Mouse (Mus musculus): ENCODE data around the gene Chmp6. TPM values are rescaled to one million over a fixed set of nuclear protein-coding genes. Genes with fewer than 3 reads are reported as not detected.

Gene Chmp6
- polyA plus RNA-seq, 1 experiment from 2014 or later: 100 TPM

DNA sequence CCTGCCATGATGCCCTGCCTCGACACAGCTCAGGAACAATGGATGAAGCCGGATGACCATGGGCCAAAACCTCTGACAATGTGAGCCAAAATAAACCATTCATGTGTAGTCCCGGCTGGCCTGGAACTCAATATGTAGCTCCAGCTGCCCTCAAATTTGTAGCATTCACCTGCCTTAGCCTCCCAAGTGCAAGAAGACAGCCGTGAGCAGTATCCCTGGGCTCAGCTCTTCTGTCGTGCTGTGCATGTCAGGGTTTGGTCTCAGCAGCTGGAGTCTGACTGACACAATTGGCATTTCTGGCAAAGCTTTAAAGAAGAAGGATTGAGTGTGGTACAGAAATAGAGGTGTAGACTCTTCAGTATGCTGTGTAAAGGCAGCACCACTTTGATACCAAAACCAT is 33.7 kb upstream of the Chmp6 start:
- H3K9me3 ChIP-seq (ENCODE audit: control insufficient read depth, low read length): no peaks in the 10 kb centered on the region
- no peak overlapping the region for H3K27ac ChIP-seq (replicated peaks; ENCODE audit: low read depth, low read length)
- H3K4me3 ChIP-seq (replicated peaks; ENCODE audit: low read depth, low read length): no peak overlapping the region
- DNase-seq (no peak), ATAC-seq (ENCODE audit: low FRiP score, low TSS enrichment) (no peak)
- no peak overlapping the region for H3K4me2 ChIP-seq (ENCODE audit: low read length)
- no peaks in the 10 kb centered on the region for H3K27me3 ChIP-seq (ENCODE audit: control insufficient read depth, insufficient read depth, low read length)
- H3K4me1 ChIP-seq (ENCODE audit: control insufficient read depth, insufficient read depth, low read length): no peaks in the 10 kb centered on the region
- H3K9ac ChIP-seq (replicated peaks; ENCODE audit: low read length): no peak overlapping the region
- peaks cover 35% of the 10 kb centered on the region for H3K36me3 ChIP-seq (ENCODE audit: control insufficient read depth, insufficient read depth, low read length)
- WGBS: 92% methylated on average over 5 of the region's 5 CpGs

- ATAC-seq (ENCODE audit: low FRiP score, low TSS enrichment) (no peak), DNase-seq (no peak)
- Histone ChIP-seq H3K4me2 (ENCODE audit: low read length) (no peak overlapping the region), H3K27me3 (ENCODE audit: control insufficient read depth, insufficient read depth, low read length) (no peaks in the 10 kb centered on the region), H3K27ac (replicated peaks; ENCODE audit: low read depth, low read length) (no peak overlapping the region), H3K36me3 (ENCODE audit: control insufficient read depth, insufficient read depth, low read length) (peaks cover 49% of the 10 kb centered on the region), H3K4me1 (ENCODE audit: control insufficient read depth, insufficient read depth, low read length) (no peaks in the 10 kb centered on the region), H3K9ac (replicated peaks; ENCODE audit: low read length) (no peak overlapping the region), H3K9me3 (ENCODE audit: control insufficient read depth, low read length) (no peaks in the 10 kb centered on the region), H3K4me3 (replicated peaks; ENCODE audit: low read depth, low read length) (no peak overlapping the region)
- WGBS: 88% methylated on average over 2 of the region's 2 CpGs
These were observed 29.6 kb upstream of the Chmp6 start for GRCm38 (mm10) chr11:119883646-119884045.

DNA sequence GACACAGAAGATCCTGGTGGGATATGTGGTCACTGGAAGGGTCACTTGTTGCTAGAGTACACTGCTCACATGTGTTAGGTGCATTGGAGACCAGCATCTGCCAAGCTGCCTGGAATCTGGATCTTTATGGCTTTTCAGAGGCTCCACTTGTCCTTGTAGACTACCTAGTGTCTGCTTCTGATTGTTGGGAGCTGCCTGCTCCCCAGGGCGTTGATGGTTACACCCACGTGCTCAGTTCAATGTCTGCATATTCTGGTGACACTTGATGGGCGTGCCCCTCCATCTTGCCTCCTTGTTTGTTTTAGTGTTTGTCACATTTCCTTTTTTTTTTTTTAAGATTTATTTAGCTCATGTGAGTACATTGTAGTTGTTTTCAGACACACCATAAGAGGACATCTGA is 23.3 kb upstream of the Chmp6 start:
- WGBS: 97% methylated on average over 3 of the region's 3 CpGs
- no peaks in the 10 kb centered on the region for H3K9me3 ChIP-seq (ENCODE audit: control insufficient read depth, low read length)
- peaks cover 73% of the 10 kb centered on the region for H3K36me3 ChIP-seq (ENCODE audit: control insufficient read depth, insufficient read depth, low read length)
- no peak overlapping the region for H3K4me3 ChIP-seq (replicated peaks; ENCODE audit: low read depth, low read length)
- no peaks in the 10 kb centered on the region for H3K27me3 ChIP-seq (ENCODE audit: control insufficient read depth, insufficient read depth, low read length)
- no peak for DNase-seq
- ATAC-seq (ENCODE audit: low FRiP score, low TSS enrichment): no peak
- no peak overlapping the region for H3K9ac ChIP-seq (replicated peaks; ENCODE audit: low read length)
- H3K27ac ChIP-seq (replicated peaks; ENCODE audit: low read depth, low read length): no peak overlapping the region
- no peaks in the 10 kb centered on the region for H3K4me1 ChIP-seq (ENCODE audit: control insufficient read depth, insufficient read depth, low read length)
- no peak overlapping the region for H3K4me2 ChIP-seq (ENCODE audit: low read length)

DNA sequence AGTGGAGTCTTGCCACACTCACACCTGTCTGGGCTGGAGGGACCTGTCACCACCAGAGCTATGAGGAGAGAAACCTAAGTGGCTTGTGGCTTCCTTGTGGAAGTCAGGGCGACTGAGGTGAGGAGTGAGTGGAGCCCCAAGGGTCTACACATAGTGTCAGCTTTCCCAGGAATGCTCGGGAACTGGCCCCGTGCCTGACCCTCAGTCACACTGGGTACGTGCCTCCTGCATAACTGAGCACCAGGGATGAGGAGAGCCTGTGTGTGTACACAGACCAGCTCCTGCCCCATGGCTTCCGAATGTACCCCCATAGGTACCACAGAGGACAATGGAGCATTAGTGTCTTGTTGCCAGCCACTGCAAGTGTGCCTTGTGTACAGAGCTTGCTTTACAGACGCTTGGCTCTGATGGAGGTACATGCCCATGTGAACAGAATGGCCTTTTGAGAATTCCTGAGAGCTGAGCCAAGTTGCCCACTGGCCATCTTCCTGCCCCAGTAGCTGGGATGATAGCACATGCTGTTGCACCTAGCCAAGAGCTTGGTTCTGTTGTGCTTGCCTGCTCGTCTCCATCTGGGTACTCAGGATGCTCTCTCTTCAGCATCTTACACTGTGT is 21.5 kb upstream of the Chmp6 start:
- ATAC-seq (ENCODE audit: low FRiP score, low TSS enrichment) (no peak), DNase-seq (no peak)
- Histone ChIP-seq H3K9ac (replicated peaks; ENCODE audit: low read length) (no peak overlapping the region), H3K4me3 (replicated peaks; ENCODE audit: low read depth, low read length) (no peak overlapping the region), H3K27ac (replicated peaks; ENCODE audit: low read depth, low read length) (no peak overlapping the region), H3K9me3 (ENCODE audit: control insufficient read depth, low read length) (no peaks in the 10 kb centered on the region), H3K4me2 (ENCODE audit: low read length) (no peak overlapping the region), H3K27me3 (ENCODE audit: control insufficient read depth, insufficient read depth, low read length) (no peaks in the 10 kb centered on the region), H3K36me3 (ENCODE audit: control insufficient read depth, insufficient read depth, low read length) (peaks cover 64% of the 10 kb centered on the region), H3K4me1 (ENCODE audit: control insufficient read depth, insufficient read depth, low read length) (no peaks in the 10 kb centered on the region)
- 92% methylated on average over 7 of the region's 7 CpGs for WGBS

GRCm38 (mm10) chr11:119893667-119894236 is 19.5 kb upstream of the Chmp6 start:
- WGBS: 66% methylated on average over 10 of the region's 10 CpGs
- peaks cover 4% of the 10 kb centered on the region; the same call in 1 of the 2 replicates for H3K4me1 ChIP-seq (ENCODE audit: control insufficient read depth, insufficient read depth, low read length)
- no peaks in the 10 kb centered on the region for H3K27me3 ChIP-seq (ENCODE audit: control insufficient read depth, insufficient read depth, low read length)
- H3K9me3 ChIP-seq (ENCODE audit: control insufficient read depth, low read length): no peaks in the 10 kb centered on the region
- no peak overlapping the region for H3K4me2 ChIP-seq (ENCODE audit: low read length)
- DNase-seq (peak; percentile 47), ATAC-seq (ENCODE audit: low FRiP score, low TSS enrichment) (no peak)
- peak overlapping the region; percentile 78 for H3K27ac ChIP-seq (replicated peaks; ENCODE audit: low read depth, low read length)
- H3K4me3 ChIP-seq (replicated peaks; ENCODE audit: low read depth, low read length): no peak overlapping the region
- no peak overlapping the region; the same call in 1 of the 2 replicates for H3K9ac ChIP-seq (replicated peaks; ENCODE audit: low read length)
- H3K36me3 ChIP-seq (ENCODE audit: control insufficient read depth, insufficient read depth, low read length): peaks cover 61% of the 10 kb centered on the region

DNA sequence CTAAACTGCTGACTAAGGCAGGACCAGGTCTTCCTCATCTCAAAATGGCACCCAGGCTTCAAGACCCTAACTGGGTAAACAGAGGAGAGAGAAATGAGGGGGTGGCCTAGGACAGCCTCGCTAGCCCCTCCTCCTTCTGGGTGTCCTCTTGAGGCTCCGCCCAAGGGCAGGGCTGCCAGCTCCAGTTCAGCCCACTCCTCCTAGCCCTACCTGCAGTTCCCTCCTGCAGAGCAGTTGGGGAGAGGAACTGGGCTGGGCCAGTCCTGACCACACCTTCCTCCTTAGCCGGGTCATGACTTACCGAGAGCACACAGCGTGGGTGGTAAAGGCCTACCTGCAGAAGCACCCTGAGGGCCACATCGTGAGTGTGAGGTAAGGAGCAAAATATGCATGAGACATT is 18.6 kb upstream of the Chmp6 start:
- ATAC-seq (ENCODE audit: low FRiP score, low TSS enrichment) (no peak), DNase-seq (no peak)
- H3K27ac ChIP-seq (replicated peaks; ENCODE audit: low read depth, low read length): peak overlapping the region; percentile 78
- peaks cover 4% of the 10 kb centered on the region; the same call in 1 of the 2 replicates for H3K4me1 ChIP-seq (ENCODE audit: control insufficient read depth, insufficient read depth, low read length)
- peaks cover 59% of the 10 kb centered on the region for H3K36me3 ChIP-seq (ENCODE audit: control insufficient read depth, insufficient read depth, low read length)
- H3K4me3 ChIP-seq (replicated peaks; ENCODE audit: low read depth, low read length): no peak overlapping the region
- H3K9me3 ChIP-seq (ENCODE audit: control insufficient read depth, low read length): no peaks in the 10 kb centered on the region
- no peak overlapping the region for H3K9ac ChIP-seq (replicated peaks; ENCODE audit: low read length)
- WGBS: 69% methylated on average over 6 of the region's 6 CpGs
- H3K4me2 ChIP-seq (ENCODE audit: low read length): no peak overlapping the region
- no peaks in the 10 kb centered on the region for H3K27me3 ChIP-seq (ENCODE audit: control insufficient read depth, insufficient read depth, low read length)

DNA sequence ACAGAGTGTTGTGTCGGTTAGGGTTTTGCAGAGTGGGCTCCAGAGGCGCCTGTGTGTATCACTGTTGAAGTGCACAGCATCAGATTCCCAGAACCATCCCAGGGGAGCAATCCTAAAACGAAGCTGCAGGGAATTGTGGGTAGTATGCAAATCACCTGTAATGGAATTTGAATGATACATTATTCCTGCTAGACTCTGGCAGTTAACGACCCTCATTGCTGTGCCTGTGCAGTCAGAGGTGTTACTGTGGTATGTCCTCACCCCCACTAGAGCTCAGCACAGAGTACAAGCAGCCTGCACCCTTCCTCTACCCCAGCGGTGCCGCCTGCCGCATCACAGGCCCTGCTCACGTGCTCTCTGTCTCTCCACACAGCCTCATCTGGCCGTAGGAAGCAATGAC is 16.2 kb upstream of the Chmp6 start:
- peak overlapping the region; percentile 78 for H3K27ac ChIP-seq (replicated peaks; ENCODE audit: low read depth, low read length)
- H3K36me3 ChIP-seq (ENCODE audit: control insufficient read depth, insufficient read depth, low read length): peaks cover 40% of the 10 kb centered on the region
- ATAC-seq (ENCODE audit: low FRiP score, low TSS enrichment) (no peak; the same call in 1 of the 2 replicates), DNase-seq (peak; percentile 71)
- H3K4me1 ChIP-seq (ENCODE audit: control insufficient read depth, insufficient read depth, low read length): peaks cover 4% of the 10 kb centered on the region; the same call in 1 of the 2 replicates
- no peaks in the 10 kb centered on the region for H3K9me3 ChIP-seq (ENCODE audit: control insufficient read depth, low read length)
- H3K27me3 ChIP-seq (ENCODE audit: control insufficient read depth, insufficient read depth, low read length): no peaks in the 10 kb centered on the region
- no peak overlapping the region for H3K9ac ChIP-seq (replicated peaks; ENCODE audit: low read length)
- no peak overlapping the region for H3K4me2 ChIP-seq (ENCODE audit: low read length)
- 77% methylated on average over 9 of the region's 9 CpGs for WGBS
- H3K4me3 ChIP-seq (replicated peaks; ENCODE audit: low read depth, low read length): no peak overlapping the region

GRCm38 (mm10) chr11:119898976-119899375 is 14.3 kb upstream of the Chmp6 start:
- H3K4me1 ChIP-seq (ENCODE audit: control insufficient read depth, insufficient read depth, low read length): peaks cover 4% of the 10 kb centered on the region; the same call in 1 of the 2 replicates
- H3K9me3 ChIP-seq (ENCODE audit: control insufficient read depth, low read length): no peaks in the 10 kb centered on the region
- 82% methylated on average over 11 of the region's 11 CpGs for WGBS
- no peak for DNase-seq
- H3K9ac ChIP-seq (replicated peaks; ENCODE audit: low read length): no peak overlapping the region
- H3K4me2 ChIP-seq (ENCODE audit: low read length): no peak overlapping the region
- no peaks in the 10 kb centered on the region for H3K27me3 ChIP-seq (ENCODE audit: control insufficient read depth, insufficient read depth, low read length)
- H3K27ac ChIP-seq (replicated peaks; ENCODE audit: low read depth, low read length): no peak overlapping the region
- H3K4me3 ChIP-seq (replicated peaks; ENCODE audit: low read depth, low read length): no peak overlapping the region
- peaks cover 36% of the 10 kb centered on the region for H3K36me3 ChIP-seq (ENCODE audit: control insufficient read depth, insufficient read depth, low read length)
- ATAC-seq (ENCODE audit: low FRiP score, low TSS enrichment): no peak

DNA sequence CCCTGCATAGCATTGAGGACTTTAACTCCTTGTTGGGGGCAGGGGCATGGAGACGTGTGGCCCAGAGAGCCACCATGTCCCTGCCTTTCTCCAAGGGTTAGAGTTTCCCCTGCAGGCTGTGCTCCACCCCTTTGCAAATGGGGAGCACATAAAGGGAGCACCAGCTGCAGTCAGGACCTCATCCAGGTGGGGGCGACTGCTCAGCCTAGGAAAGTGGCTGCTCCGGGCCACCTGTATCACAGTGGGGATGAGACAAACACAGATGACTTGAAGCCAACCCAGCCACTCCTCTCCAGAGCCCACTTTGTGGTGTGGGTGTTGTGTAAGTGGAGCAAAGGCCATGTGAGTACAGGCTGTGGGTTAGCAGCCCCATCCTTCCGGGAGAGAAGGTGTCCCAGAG is 12.1 kb upstream of the Chmp6 start:
- ATAC-seq (ENCODE audit: low FRiP score, low TSS enrichment) (no peak), DNase-seq (no peak)
- Histone ChIP-seq H3K4me2 (ENCODE audit: low read length) (no peak overlapping the region), H3K4me3 (replicated peaks; ENCODE audit: low read depth, low read length) (no peak overlapping the region), H3K9ac (replicated peaks; ENCODE audit: low read length) (no peak overlapping the region), H3K27me3 (ENCODE audit: control insufficient read depth, insufficient read depth, low read length) (no peaks in the 10 kb centered on the region), H3K36me3 (ENCODE audit: control insufficient read depth, insufficient read depth, low read length) (peaks cover 18% of the 10 kb centered on the region), H3K27ac (replicated peaks; ENCODE audit: low read depth, low read length) (no peak overlapping the region), H3K4me1 (ENCODE audit: control insufficient read depth, insufficient read depth, low read length) (peaks cover 4% of the 10 kb centered on the region; the same call in 1 of the 2 replicates), H3K9me3 (ENCODE audit: control insufficient read depth, low read length) (no peaks in the 10 kb centered on the region)
- WGBS: 70% methylated on average over 4 of the region's 4 CpGs
